Comparison of ENCODE assay signal across 11 mouse cellular contexts in genomic region chr10:86513801-86514200, GRCm38 (mm10). TPM values are rescaled to one million over a fixed set of nuclear protein-coding genes. Genes with fewer than 3 reads are reported as not detected.
"Had no signal": no experiment of that assay in that cellular context is flagged by ENCODE, and none has a peak within 500 bp of the region (broad histone marks: within the 10 kb centered on the region; RNA-seq: fewer than 3 reads in every experiment).

No protein-coding gene starts in this region.

- ATAC-seq: liver, embryonic 12.5 days had no signal

- DNase-seq: kidney, adult 11 months; kidney, postnatal 10 days; layer of hippocampus, postnatal 36 days; lung, embryonic 14.5 days; lung, postnatal 10 days; lung, postnatal 4 days; midbrain, embryonic 14.5 days; right cerebral cortex, postnatal 14 days; thymus, postnatal 36 days had no signal

RNA-seq across cellular contexts. Expression of gene Syn3, which starts 15.1 kb away (rescaled TPM):
- total RNA-seq: megakaryocyte, adult 5-6 weeks had no signal
